Mouse (Mus musculus) liver, embryonic 16.5 days (tissue): Measurements from ENCODE around the gene Zmynd8. TPM values are rescaled to one million over a fixed set of nuclear protein-coding genes. Genes with fewer than 3 reads are reported as not detected.

Experiments
- ATAC-seq: fragments of 200-750 bp; cut with Nextera tagmentation; 2 replicates; pipeline ENCODE4 v1.8.0; 2017; ENCODE audit warnings: low read depth, mild to moderate bottlenecking, moderate number of reproducible peaks, moderate library complexity
- H3K27ac ChIP-seq: fragments of 300-500 bp; sonication (generic); 2 replicates; pipeline ENCODE4 v1.5.1; 2014; ENCODE audit warnings: mild to moderate bottlenecking, low read length
- H3K27me3 ChIP-seq: fragments of 300-500 bp; sonication (generic); 2 replicates; pipeline ENCODE4 v1.6.1; 2014; ENCODE audit warnings: low read depth, low read length, mixed read lengths; ENCODE audit not compliant: control insufficient read depth, insufficient read depth
- H3K36me3 ChIP-seq: fragments of 300-500 bp; sonication (generic); 2 replicates; pipeline ENCODE4 v1.6.1; 2014; ENCODE audit warnings: mild to moderate bottlenecking; ENCODE audit not compliant: control insufficient read depth, insufficient read depth
- H3K4me1 ChIP-seq: fragments of 300-500 bp; sonication (generic); 2 replicates; pipeline ENCODE4 v1.6.1; 2014; ENCODE audit warnings: low read depth, low read length, mixed read lengths; ENCODE audit not compliant: control insufficient read depth
- H3K4me2 ChIP-seq: fragments of 300-500 bp; sonication (generic); 2 replicates; pipeline ENCODE4 v1.6.1; 2014; ENCODE audit warnings: low read depth, low read length, mixed read lengths
- H3K4me3 ChIP-seq: fragments of 300-500 bp; sonication (generic); 2 replicates; pipeline ENCODE4 v1.5.1; 2014; ENCODE audit warnings: low read depth, mild to moderate bottlenecking, low read length
- H3K9ac ChIP-seq: fragments of 300-500 bp; sonication (generic); 2 replicates; pipeline ENCODE4 v1.6.1; 2014; ENCODE audit warnings: low read depth, low read length
- H3K9me3 ChIP-seq: fragments of 300-500 bp; sonication (generic); replicated peaks from 2 replicates; pipeline ENCODE4 v1.6.1; 2016; ENCODE audit warnings: low read length; ENCODE audit not compliant: control insufficient read depth
- WGBS: fragments of 180-500 bp; shearing (Covaris S2); extraction: QIAGEN DNeasy Blood & Tissue Kit; methylation state at CpG from one replicate; pipeline ENCODE4 v1.1.7; 2014; ENCODE audit not compliant: insufficient replicate concordance; 5-methylcytosine and 5-hydroxymethylcytosine counted together
- polyA plus RNA-seq: library from polyadenylated mRNA; unstranded; fragments of >200 nt; fragmentation: Nextera tagmentation; extraction: Ambion mirVana; gene quantifications from 2 replicates; pipeline ENCODE4 v1.2.1, GENCODE M21; 2015

Zmynd8 gene
- polyA plus RNA-seq, 1 experiment from 2014 or later: 20.0 TPM

DNA sequence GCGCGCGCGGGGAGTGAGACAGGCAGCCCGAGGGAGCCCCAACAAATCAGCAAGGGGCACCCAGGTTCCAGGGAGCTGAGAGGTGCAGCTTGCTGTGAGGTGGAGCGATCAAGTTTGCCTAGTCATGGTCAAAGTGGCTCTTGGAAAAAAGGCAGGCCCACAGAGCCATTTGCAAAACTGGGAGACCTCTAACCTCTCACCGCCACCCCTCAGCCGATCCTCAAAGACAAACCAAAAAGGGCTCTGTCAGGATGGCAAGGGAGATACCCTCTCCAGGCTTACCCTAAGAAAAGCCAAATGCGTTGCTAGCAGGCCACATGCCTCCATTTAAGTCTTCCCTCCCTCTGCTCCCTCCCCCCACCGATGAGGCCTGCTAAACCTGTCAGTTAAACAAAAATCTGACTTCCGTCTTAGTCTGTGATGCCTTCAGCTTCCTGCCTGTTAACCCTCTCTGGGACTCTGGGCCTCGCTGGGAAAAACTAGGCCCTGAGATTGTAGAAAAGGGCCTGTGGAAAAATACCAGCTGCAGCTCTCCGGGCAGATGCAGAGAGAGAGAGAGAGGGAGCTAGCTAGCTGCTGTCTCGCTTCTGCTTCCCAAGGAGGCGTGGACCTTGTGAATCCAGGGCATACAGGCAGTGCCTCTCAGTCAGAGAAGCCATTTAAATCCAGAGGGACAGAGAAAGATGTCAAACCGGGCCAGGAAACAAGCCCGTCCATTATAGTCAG lies 13.4 kb downstream of the Zmynd8 start:
- Histone ChIP-seq H3K27ac (peak overlapping the region; percentile 100), H3K4me2 (peak overlapping the region; percentile 90), H3K4me3 (peak overlapping the region; percentile 63), H3K27me3 (no peaks in the 10 kb centered on the region), H3K9me3 (no peaks in the 10 kb centered on the region), H3K4me1 (peaks cover 95% of the 10 kb centered on the region), H3K36me3 (no peaks in the 10 kb centered on the region), H3K9ac (peak overlapping the region; percentile 76)
- 6% methylated on average over 13 of the region's 17 CpGs for WGBS
- ATAC-seq: peak; percentile 69

DNA sequence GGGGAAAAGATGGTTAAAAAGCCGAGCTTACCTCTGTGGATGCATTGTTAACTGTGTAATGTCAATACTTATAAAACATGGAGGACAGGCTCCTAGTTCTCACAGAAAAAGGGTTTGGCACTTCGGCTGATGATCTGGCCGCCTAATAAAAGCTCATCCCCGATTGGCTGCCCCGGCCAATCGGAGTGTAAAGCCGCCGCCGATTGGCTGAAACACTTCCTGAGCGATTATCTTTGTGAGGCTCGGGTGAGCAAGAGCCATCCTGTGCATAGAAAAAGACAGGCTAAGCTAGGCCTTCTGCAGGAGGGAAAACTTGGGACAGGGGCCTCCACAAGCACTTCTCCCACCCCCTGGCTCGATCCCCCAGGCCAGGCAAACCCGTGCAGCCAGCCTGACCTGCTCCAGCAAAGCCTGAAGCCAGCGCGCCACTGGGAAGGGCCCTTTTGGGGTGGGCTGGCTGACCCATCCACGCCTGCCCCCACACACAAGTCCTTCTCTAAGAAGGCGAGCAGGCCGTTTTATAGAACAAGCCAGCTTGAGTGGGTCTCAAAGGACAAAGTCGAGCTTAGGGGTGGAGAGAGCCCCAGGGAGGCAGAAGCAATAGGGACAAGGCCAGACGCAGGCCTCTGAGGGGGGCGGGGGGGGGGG lies 14.1 kb downstream of the Zmynd8 start:
- H3K4me2 ChIP-seq: peak overlapping the region; percentile 90
- peak overlapping the region; percentile 100 for H3K27ac ChIP-seq
- peaks cover 95% of the 10 kb centered on the region for H3K4me1 ChIP-seq
- peak overlapping the region; percentile 83 for H3K9ac ChIP-seq
- peak; percentile 66 for ATAC-seq
- H3K27me3 ChIP-seq: no peaks in the 10 kb centered on the region
- H3K9me3 ChIP-seq: no peaks in the 10 kb centered on the region
- peak overlapping the region; percentile 63 for H3K4me3 ChIP-seq
- 2% methylated on average over 20 of the region's 21 CpGs for WGBS
- no peaks in the 10 kb centered on the region for H3K36me3 ChIP-seq

DNA sequence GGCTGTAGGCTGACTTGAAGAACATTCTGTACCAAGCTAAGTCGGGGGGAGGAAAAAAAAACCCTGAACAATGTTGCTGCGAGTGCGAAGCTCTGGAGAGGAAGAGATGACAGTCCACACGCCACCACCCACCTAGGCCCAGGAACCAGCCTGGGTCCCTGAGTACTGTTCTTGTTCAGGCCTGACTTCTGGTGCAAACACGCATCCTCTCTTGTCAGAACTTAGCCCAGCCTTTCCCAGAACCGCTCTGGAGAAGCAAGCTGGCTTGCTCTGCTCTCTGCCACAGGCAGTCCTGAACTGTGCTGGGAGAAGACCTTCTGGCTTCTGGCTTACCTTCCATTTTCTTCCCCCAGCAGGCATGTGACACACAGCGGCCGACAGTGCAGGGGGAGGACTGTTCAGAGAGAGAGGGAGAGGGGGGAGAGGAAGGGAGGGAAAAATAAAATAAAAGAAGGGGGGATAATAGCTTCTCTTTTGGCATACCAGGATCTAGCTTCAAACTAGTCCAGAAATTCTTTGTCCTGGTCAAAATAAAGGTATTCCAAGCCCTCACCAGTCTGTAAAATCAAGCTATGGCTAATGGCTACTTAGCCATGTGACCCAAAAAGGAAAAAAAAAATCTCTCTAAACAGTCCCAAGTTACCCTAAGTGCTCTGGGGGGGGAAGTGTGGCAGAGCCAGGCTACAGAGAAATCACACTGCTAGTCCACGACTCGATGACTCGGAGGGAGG lies 14.8 kb downstream of the Zmynd8 start:
- Histone ChIP-seq H3K9me3 (no peaks in the 10 kb centered on the region), H3K4me2 (peak overlapping the region; percentile 90), H3K4me3 (peak overlapping the region; percentile 63), H3K36me3 (no peaks in the 10 kb centered on the region), H3K27ac (peak overlapping the region; percentile 100), H3K27me3 (no peaks in the 10 kb centered on the region), H3K4me1 (peaks cover 95% of the 10 kb centered on the region), H3K9ac (peak overlapping the region; percentile 83)
- ATAC-seq: no peak
- 3% methylated on average over 11 of the region's 11 CpGs for WGBS

DNA sequence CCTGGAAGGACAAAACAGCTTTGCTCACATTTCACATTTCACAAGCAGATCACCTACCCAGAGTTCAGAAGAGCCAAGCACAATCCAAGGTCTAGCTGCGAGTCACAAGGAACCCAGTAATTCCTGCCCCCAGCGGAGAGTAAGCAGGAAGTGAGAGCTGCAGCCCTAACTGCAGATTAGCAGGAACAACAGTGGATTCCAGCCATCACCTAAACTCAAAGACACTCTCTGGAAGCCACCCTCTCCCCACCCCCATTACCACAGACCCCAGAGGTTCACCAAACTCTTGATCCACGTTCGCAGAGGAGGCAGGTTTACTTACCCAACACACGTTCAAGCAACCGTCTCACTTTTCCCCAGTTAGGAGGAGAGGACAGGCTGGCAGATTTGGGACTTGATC lies 15.8 kb downstream of the Zmynd8 start:
- no peak for ATAC-seq
- H3K36me3 ChIP-seq: no peaks in the 10 kb centered on the region
- H3K27ac ChIP-seq: peak overlapping the region; percentile 100
- 2% methylated on average over 6 of the region's 6 CpGs for WGBS
- H3K4me3 ChIP-seq: peak overlapping the region; percentile 63
- peak overlapping the region; percentile 83 for H3K9ac ChIP-seq
- peaks cover 91% of the 10 kb centered on the region for H3K4me1 ChIP-seq
- peak overlapping the region; percentile 90 for H3K4me2 ChIP-seq
- H3K27me3 ChIP-seq: no peaks in the 10 kb centered on the region
- no peaks in the 10 kb centered on the region for H3K9me3 ChIP-seq

DNA sequence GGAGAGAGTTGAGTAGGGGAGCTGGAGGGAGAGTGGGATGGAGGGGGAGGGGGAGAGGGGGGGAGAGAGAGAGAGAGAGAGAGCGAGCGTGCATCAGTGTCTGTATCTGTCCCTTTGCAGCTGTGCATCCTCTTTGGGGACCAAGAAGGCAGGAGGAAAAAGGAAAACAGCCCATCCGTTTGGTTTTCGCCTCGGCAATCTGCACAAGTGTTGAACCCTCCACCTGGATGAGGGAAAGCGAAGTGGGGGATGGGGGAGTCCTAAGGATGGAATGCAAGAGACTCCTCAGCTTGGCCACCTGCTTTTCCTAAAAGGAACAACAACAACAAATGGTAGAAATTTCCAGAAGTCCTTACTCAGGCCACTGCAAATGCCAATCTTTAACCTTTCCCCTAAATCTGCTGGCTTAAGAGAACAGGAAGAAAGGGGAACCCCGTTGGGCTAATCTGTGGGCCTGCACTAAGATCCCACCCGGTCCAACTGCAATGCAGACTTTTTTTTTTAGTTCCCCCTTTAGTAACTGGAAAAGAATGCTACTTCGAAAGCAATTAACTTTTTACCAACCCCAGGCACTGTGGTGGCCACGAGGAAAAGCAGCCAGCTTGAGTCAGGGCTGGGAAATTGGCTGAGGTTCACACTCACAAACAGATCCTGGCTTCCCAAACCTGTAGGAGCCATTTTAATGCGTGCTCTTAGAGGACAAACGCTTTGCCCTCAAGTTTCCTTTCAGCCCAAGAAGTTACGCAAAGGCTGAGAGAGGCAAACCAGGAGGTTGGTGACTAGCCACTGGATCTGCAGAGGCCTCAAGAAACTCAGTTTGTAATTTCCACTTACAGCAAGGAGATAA lies 17.0 kb downstream of the Zmynd8 start:
- Histone ChIP-seq H3K9me3 (no peaks in the 10 kb centered on the region), H3K27me3 (no peaks in the 10 kb centered on the region), H3K4me1 (peaks cover 91% of the 10 kb centered on the region), H3K36me3 (no peaks in the 10 kb centered on the region; the same call in 1 of the 2 replicates), H3K27ac (peak overlapping the region; percentile 100), H3K9ac (peak overlapping the region; percentile 83), H3K4me3 (peak overlapping the region; percentile 63), H3K4me2 (peak overlapping the region; percentile 90)
- 30% methylated on average over 13 of the region's 13 CpGs for WGBS
- ATAC-seq: no peak

DNA sequence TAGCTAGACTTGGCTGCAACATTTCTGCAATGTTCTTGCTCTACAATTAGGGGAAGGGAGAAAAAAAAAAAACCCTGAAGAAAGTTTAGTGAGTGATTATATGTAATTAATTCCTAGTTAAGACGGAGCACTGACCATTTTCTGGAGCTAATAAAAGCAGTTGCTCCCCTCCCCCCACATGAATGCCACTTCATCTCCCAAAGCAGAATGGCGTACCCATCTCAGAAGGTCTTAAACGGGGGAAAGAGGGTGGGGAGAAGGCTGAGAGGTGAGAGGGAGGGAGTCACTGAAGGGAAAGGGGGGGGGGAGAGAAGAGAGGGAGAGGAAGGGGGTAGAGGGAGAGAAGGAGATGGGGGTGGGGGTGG lies 17.6 kb downstream of the Zmynd8 start:
- Histone ChIP-seq H3K36me3 (peaks cover 2% of the 10 kb centered on the region), H3K4me1 (peaks cover 91% of the 10 kb centered on the region), H3K4me2 (peak overlapping the region; percentile 90), H3K27me3 (no peaks in the 10 kb centered on the region), H3K9ac (no peak overlapping the region), H3K27ac (no peak overlapping the region; the same call in 1 of the 2 replicates), H3K4me3 (no peak overlapping the region), H3K9me3 (no peaks in the 10 kb centered on the region)
- 33% methylated on average over 3 of the region's 3 CpGs for WGBS
- no peak for ATAC-seq

DNA sequence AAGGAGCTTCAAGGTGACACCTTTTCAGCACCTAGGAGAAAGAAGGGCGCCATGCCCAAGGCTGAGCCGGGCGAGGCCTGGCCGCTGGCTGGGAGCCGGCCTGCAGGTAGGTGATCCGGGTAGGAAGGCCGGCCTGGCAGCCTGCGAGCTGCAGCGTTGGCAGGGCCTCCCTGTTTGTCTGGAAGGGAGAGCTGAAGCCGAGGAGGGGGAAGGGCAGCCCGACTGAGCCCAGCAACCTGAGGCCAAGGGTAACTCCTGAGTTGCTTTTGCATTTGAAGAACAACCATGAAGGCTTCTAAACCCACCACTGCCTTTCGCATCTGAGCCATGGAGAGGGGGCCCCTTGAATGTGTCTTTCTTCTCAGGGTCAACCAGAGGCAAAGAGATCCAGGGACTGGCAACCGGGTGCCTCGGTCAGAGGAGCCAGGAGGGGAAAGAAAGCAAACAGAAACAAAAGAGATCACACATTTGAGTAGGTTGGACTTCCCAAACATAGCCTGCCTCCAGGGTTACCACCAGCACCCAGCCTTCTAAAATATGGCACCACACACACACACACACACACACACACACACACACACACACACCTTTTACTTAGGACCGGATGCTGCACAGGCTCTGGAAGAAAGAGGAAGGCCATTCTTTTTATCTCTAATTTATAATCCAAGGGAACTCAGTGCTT lies 18.2 kb downstream of the Zmynd8 start:
- Histone ChIP-seq H3K4me2 (peak overlapping the region; percentile 90; the same call in 1 of the 2 replicates), H3K36me3 (peaks cover 3% of the 10 kb centered on the region), H3K4me3 (no peak overlapping the region), H3K4me1 (peaks cover 89% of the 10 kb centered on the region), H3K9ac (peak overlapping the region; percentile 5; the same call in 1 of the 2 replicates), H3K27ac (peak overlapping the region; percentile 62), H3K27me3 (no peaks in the 10 kb centered on the region), H3K9me3 (no peaks in the 10 kb centered on the region)
- WGBS: 57% methylated on average over 15 of the region's 15 CpGs
- ATAC-seq: no peak
